Mouse (Mus musculus): ENCODE measurements around the gene Hist1h1b. TPM values are rescaled to one million over a fixed set of nuclear protein-coding genes. Genes with fewer than 3 reads are reported as not detected.
"Not testable (repeated sequence)": the region's sequence is repeated elsewhere in the genome, so short reads cannot be mapped to it uniquely, and the experiment has no call there.

The Hist1h1b gene
- polyA plus RNA-seq, 1 experiment from 2014 or later: 46.6 TPM

DNA sequence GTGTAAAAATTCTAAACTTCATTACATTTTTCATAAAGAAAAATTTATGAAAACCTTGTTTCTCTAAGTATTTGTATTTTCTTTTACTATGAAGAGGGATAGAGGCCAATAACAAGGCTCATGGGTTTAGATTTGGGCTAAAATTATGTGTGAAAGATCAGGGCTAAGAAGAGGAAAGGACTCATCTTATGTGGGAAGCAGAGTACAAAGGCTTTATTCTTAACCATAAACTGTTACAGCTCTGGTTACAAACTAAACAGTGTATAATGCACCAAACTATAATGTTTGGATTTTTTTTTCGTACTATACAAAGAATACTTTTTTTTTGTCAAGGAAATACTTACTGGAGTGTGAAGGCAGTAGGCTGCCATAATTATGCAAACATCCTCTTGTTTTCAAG, 24.7 kb downstream of the Hist1h1b start:
- Histone ChIP-seq H3K9me3 (no peaks in the 10 kb centered on the region), H3K36me3 (replicated peaks) (no peaks in the 10 kb centered on the region), H3K4me2 (peak overlapping the region; percentile 38; the same call in 1 of the 2 replicates), H3K9ac (no peak overlapping the region), H3K27ac (no peak overlapping the region), H3K4me3 (replicated peaks) (no peak overlapping the region), H3K27me3 (no peaks in the 10 kb centered on the region), H3K4me1 (peaks cover 20% of the 10 kb centered on the region)
- no peak for ATAC-seq (ENCODE audit: low FRiP score)
- 71% methylated on average over 1 of the region's 1 CpGs for WGBS

DNA sequence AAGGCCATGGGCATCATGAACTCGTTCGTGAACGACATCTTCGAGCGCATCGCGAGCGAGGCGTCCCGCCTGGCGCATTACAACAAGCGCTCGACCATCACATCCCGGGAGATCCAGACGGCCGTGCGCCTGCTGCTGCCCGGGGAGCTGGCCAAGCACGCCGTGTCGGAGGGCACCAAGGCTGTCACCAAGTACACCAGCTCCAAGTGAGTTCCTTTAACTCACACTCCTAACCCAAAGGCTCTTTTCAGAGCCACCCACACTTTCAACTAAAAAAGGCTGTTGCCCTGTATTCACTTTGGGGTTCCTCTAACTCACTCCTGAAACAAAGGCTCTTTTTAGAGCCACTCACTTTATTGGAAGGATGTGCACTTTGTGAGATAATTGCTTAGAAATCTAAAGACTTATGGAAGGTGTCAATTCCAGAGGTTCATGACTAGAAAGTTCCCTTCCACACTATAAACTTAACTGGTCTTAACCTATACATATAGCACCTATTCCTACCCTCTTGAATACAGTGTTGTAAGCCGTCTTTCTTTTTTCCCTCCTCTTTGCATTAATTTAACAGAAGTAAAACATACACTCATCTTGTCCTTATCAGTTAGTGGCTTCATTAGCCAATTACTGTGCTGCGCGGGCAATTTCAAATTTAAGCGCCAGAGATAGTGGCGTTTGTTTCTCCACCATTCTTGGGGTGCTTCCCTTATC, 26.0 kb downstream of the Hist1h1b start:
- WGBS: under 1% methylated on average over 23 of the region's 26 CpGs
- not testable (repeated sequence) for H3K36me3 ChIP-seq (replicated peaks); H3K27me3 ChIP-seq; ATAC-seq (ENCODE audit: low FRiP score); H3K9me3 ChIP-seq
- Histone ChIP-seq H3K4me1 (peaks cover 23% of the 10 kb centered on the region), H3K4me3 (replicated peaks) (peak overlapping the region; percentile 46), H3K4me2 (peak overlapping the region; percentile 63), H3K27ac (peak overlapping the region; percentile 97), H3K9ac (peak overlapping the region; percentile 68)

DNA sequence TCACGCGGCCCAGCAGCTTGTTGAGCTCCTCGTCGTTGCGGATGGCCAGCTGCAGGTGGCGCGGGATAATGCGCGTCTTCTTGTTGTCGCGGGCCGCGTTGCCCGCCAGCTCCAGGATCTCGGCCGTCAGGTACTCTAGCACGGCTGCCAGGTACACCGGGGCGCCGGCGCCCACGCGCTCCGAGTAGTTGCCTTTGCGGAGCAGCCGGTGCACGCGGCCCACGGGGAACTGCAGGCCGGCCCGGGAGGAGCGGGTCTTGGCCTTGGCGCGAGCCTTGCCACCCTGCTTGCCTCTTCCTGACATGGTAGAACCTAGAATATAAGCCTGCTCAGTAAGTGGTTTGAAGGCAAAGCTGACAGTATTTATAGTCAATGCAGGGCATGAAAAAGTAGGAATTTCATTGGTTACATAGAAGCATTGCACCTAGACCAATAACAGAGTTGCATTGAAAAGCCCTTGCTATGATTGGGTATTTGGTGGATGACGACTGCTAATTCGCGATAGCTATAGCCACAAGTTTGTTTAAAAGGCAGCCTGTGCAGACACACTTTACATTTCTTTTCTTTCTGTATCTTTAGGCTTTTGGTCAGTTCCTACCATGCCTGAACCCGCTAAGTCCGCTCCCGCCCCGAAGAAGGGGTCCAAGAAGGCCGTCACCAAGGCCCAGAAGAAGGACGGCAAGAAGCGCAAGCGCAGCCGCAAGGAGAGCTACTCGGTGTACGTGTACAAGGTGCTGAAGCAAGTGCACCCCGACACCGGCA, 26.7 kb downstream of the Hist1h1b start, which contains the start of the genes Hist1h2ak and Hist1h2bn:
Gene Hist1h2ak, minus strand, starts transcription at position 304 of the 762 bp plus-strand sequence.
Gene Hist1h2bn, plus strand, starts transcription at position 600 of the 762 bp plus-strand sequence.
- peaks cover 30% of the 10 kb centered on the region for H3K4me1 ChIP-seq
- H3K4me3 ChIP-seq (replicated peaks): peak within 1 kb of the TSS; percentile 46
- peak within 1 kb of the TSS; percentile 97 for H3K27ac ChIP-seq
- WGBS: under 1% methylated on average over 46 of the region's 50 CpGs
- peak within 1 kb of the TSS; percentile 73 for H3K9ac ChIP-seq
- not testable (repeated sequence) for H3K36me3 ChIP-seq (replicated peaks); H3K27me3 ChIP-seq; H3K9me3 ChIP-seq
- H3K4me2 ChIP-seq: peak within 1 kb of the TSS; percentile 63
- peak; percentile 92 for ATAC-seq (ENCODE audit: low FRiP score)

DNA sequence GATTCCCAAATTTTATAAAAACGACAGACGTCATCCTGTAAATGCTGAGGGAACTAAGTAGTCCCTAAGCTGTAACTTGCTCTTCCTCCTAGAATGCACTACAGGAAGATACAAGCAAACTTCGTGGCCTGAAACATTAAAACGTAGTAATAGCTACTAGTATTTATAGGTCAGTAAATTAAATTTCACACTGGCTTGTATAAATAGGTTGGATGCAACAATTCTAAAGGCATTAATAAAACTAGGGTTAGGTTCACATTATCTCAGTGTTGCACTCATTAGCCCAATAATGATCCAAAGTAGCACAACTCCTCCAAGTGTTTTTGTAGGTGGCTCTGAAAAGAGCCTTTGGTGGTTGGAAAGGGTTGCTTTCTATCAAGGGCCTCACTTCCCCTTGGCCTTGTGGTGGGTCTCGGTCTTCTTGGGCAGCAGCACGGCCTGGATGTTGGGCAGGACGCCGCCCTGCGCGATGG, 27.3 kb downstream of the Hist1h1b start:
- peak overlapping the region; percentile 97 for H3K27ac ChIP-seq
- H3K4me1 ChIP-seq: peaks cover 33% of the 10 kb centered on the region
- no peaks in the 10 kb centered on the region for H3K36me3 ChIP-seq (replicated peaks)
- H3K9ac ChIP-seq: peak overlapping the region; percentile 73
- no peaks in the 10 kb centered on the region for H3K9me3 ChIP-seq
- H3K4me3 ChIP-seq (replicated peaks): peak overlapping the region; percentile 46
- ATAC-seq (ENCODE audit: low FRiP score): no peak
- H3K27me3 ChIP-seq: no peaks in the 10 kb centered on the region
- 2% methylated on average over 10 of the region's 10 CpGs for WGBS
- H3K4me2 ChIP-seq: peak overlapping the region; percentile 63

DNA sequence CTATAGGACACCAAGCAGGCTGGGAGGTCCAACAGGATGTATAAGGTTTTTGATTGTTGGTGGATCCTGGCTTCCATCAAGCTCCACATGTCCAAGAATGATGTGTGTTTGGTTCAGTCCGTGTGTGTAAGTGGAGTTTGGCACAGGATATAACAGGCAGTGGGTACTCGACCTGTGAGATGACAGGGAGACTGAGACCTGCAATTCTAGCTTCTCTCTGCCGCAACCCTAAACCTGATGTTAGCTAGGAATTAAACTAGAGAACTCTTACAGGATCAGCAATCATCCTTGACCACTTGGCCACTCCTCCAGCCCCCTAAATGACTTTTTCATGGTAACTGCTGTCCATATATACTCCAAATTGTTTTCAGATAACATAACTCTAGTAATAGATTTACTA, 28.1 kb downstream of the Hist1h1b start:
- no peak for ATAC-seq (ENCODE audit: low FRiP score)
- Histone ChIP-seq H3K4me2 (peak overlapping the region; percentile 63), H3K4me1 (peaks cover 36% of the 10 kb centered on the region), H3K27me3 (no peaks in the 10 kb centered on the region), H3K27ac (peak overlapping the region; percentile 97), H3K9me3 (no peaks in the 10 kb centered on the region), H3K36me3 (replicated peaks) (no peaks in the 10 kb centered on the region), H3K9ac (peak overlapping the region; percentile 33; the same call in 1 of the 2 replicates), H3K4me3 (replicated peaks) (no peak overlapping the region)
- 44% methylated on average over 3 of the region's 3 CpGs for WGBS

- Histone ChIP-seq H3K27me3 (no peaks in the 10 kb centered on the region), H3K4me2 (peak overlapping the region; percentile 63; the same call in 1 of the 2 replicates), H3K27ac (peak overlapping the region; percentile 97), H3K4me3 (replicated peaks) (no peak overlapping the region), H3K9ac (no peak overlapping the region), H3K9me3 (no peaks in the 10 kb centered on the region), H3K36me3 (replicated peaks) (no peaks in the 10 kb centered on the region), H3K4me1 (peaks cover 38% of the 10 kb centered on the region)
- 77% methylated on average over 3 of the region's 3 CpGs for WGBS
- no peak for ATAC-seq (ENCODE audit: low FRiP score)
These were observed 28.6 kb downstream of the Hist1h1b start for GRCm38 (mm10) chr13:21751827-21752226.

DNA sequence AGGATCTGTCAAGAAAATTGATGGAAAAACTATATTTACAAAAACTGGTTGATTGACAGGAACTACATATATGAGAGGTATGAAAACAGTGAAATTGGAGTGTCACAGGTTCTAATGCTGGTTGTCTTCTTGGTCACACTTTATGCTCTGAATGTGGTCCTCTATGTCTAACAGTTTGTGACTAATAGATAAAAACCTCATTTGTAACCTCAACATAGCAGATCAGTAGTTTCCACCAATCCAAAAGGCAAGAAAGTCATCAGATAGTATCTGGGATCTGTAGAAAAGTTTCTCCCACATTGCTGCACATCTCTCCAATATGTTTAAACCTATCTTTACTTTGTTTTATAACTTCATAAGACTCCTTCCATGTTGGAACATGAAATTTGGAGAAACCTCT, 29.0 kb downstream of the Hist1h1b start:
- H3K4me2 ChIP-seq: peak overlapping the region; percentile 63; the same call in 1 of the 2 replicates
- H3K9me3 ChIP-seq: no peaks in the 10 kb centered on the region
- no peak overlapping the region for H3K9ac ChIP-seq
- no peaks in the 10 kb centered on the region for H3K36me3 ChIP-seq (replicated peaks)
- H3K4me3 ChIP-seq (replicated peaks): no peak overlapping the region
- no peak for ATAC-seq (ENCODE audit: low FRiP score)
- peaks cover 38% of the 10 kb centered on the region for H3K4me1 ChIP-seq
- peak overlapping the region; percentile 97 for H3K27ac ChIP-seq
- no peaks in the 10 kb centered on the region for H3K27me3 ChIP-seq

DNA sequence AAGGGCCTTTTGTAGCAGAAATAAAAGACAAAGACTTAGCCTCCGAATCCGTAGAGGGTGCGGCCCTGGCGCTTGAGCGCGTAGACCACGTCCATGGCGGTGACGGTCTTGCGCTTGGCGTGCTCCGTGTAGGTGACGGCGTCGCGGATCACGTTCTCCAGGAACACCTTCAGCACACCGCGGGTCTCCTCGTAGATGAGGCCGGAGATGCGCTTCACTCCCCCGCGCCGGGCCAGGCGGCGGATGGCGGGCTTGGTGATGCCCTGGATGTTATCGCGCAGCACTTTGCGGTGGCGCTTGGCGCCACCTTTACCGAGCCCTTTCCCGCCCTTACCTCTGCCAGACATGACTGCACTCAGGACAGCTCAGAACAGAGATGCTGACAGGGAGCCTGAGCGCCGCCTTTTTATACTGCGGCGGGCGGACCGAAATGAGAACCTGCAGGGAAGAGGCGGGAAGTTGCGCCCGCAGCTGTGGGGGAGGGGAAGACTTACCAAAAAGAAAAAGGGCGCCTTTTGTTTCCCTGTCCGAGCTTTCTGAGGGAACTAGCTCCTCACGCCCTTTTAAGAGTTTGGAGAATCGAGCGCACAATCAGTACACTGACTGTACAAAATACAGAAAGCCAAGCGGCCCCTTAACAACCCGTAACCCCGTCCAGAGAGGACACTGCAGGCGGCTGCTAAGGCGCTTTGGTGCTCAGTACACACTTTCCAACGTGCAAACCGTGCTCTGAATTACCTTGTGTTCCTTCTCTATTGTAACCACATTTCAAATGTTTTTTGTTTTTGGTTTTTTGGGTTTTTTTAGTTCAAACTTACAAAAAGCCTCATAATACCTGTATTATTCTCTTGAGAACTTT, 30.0 kb downstream of the Hist1h1b start, which contains the start of gene Hist1h4k:
Gene Hist1h4k, minus strand, starts transcription at position 347 of the 859 bp plus-strand sequence.
- Histone ChIP-seq H3K4me2 (peak within 1 kb of the TSS; percentile 85), H3K4me1 (peaks cover 38% of the 10 kb centered on the region), H3K4me3 (replicated peaks) (peak within 1 kb of the TSS; percentile 57), H3K27ac (peak within 1 kb of the TSS; percentile 97), H3K9ac (peak within 1 kb of the TSS; percentile 75)
- not testable (repeated sequence) for H3K36me3 ChIP-seq (replicated peaks); H3K27me3 ChIP-seq; H3K9me3 ChIP-seq
- ATAC-seq (ENCODE audit: low FRiP score): peak; percentile 87
- WGBS: under 1% methylated on average over 47 of the region's 56 CpGs

DNA sequence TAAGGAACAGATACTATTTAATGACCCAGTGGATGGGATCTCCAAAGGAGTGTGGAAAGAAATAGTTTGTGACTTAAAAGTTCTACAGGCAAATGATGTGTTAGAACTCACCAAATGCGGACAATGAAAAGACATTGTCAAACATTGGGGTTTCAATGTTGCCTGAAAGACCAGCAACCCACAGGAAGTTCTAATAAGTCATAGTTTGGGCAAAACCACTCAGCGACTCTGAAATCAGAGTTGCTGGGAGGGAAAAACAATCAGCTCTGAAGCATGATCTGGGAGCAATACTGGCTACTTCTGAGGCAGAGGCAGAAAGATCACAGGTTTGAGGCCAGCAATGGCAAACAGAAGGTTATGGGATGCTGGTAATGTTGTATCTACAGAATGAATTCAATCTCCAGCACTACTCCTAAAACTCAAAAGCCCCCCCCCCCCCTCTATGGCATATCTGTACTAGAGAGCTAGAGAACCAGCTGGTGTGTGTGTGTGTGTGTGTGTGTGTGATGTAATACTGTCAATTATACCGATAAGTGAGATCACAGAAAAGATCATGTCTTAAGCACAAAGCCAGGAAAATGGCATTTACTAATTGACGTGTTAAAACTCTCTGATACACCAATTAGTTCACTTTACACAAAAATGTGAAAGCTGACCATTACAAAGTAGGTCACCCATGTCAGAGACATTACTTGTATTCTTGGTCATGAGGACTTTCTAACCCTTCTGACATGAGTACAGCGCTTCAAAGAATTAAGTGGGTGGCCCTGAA, 30.9 kb downstream of the Hist1h1b start:
- WGBS: 4% methylated on average over 5 of the region's 5 CpGs
- peak overlapping the region; percentile 97 for H3K27ac ChIP-seq
- no peaks in the 10 kb centered on the region for H3K9me3 ChIP-seq
- H3K4me2 ChIP-seq: peak overlapping the region; percentile 85
- no peaks in the 10 kb centered on the region for H3K27me3 ChIP-seq
- no peaks in the 10 kb centered on the region for H3K36me3 ChIP-seq (replicated peaks)
- peak overlapping the region; percentile 75 for H3K9ac ChIP-seq
- peaks cover 33% of the 10 kb centered on the region for H3K4me1 ChIP-seq
- no peak for ATAC-seq (ENCODE audit: low FRiP score)
- H3K4me3 ChIP-seq (replicated peaks): peak overlapping the region; percentile 57

DNA sequence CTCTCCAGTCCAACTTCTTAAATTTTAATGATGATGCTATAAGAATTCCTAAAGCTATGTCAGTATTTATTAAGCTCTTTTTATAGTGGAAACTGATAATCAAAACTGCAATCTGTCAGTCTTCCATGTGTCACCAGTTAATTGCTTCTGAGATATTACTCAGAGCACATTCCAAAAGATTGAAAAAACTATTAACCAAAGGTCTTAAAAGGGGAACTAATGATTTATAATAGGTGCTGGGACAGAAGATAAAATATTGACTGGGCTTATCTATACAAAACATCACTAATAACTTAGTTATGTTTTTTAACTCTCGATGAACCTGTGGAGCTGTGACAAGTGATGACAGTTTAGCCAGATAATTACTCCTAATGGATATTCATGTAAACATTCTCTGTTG, 35.4 kb downstream of the Hist1h1b start:
- no peaks in the 10 kb centered on the region for H3K9me3 ChIP-seq
- H3K27ac ChIP-seq: no peak overlapping the region
- no peak overlapping the region for H3K4me2 ChIP-seq
- H3K9ac ChIP-seq: no peak overlapping the region
- WGBS: 92% methylated on average over 1 of the region's 1 CpGs
- H3K27me3 ChIP-seq: no peaks in the 10 kb centered on the region
- H3K36me3 ChIP-seq (replicated peaks): no peaks in the 10 kb centered on the region
- H3K4me1 ChIP-seq: peaks cover 17% of the 10 kb centered on the region
- H3K4me3 ChIP-seq (replicated peaks): no peak overlapping the region
- no peak for ATAC-seq (ENCODE audit: low FRiP score)

Data from forebrain, embryonic 12.5 days (tissue).